Mouse (Mus musculus) right cerebral cortex, postnatal 10 days (tissue): ENCODE results near the gene 1700028P14Rik.
A peak's percentile ranks its signal among the peaks of the same experiment; 100 is the strongest.
"Not testable (repeated sequence)": the region's sequence is repeated elsewhere in the genome, so short reads cannot be mapped to it uniquely, and the experiment has no call there.

Source experiments
- DNase-seq, 2 experiments: peaks; one replicate each; pipeline ENCODE4 v3.0.0; 2021; ENCODE audit warnings: low spot score in 2 of 2

Gene 1700028P14Rik

GRCm38 (mm10) chr19:23652644-23653043 lies at the start of gene 1700028P14Rik:
Gene 1700028P14Rik, minus strand, starts transcription at chr19:23652812.
- peak; percentile 81 to 82 for DNase-seq

GRCm38 (mm10) chr19:23699131-23699530 lies 46.5 kb upstream of the 1700028P14Rik start:
- no peak for DNase-seq

GRCm38 (mm10) chr19:23698366-23698765 lies 45.8 kb upstream of the 1700028P14Rik start:
- DNase-seq: no peak

- DNase-seq: no peak
These were observed 45.2 kb upstream of the 1700028P14Rik start for GRCm38 (mm10) chr19:23697861-23698260.

GRCm38 (mm10) chr19:23694344-23694743 lies 41.7 kb upstream of the 1700028P14Rik start:
- DNase-seq: no peak

GRCm38 (mm10) chr19:23688421-23688946 lies 35.9 kb upstream of the 1700028P14Rik start:
- peak in 1 of 2 experiments; percentile 47 for DNase-seq

GRCm38 (mm10) chr19:23687296-23688021 lies 34.8 kb upstream of the 1700028P14Rik start, which contains the start of gene Ptar1:
Gene Ptar1, plus strand, starts transcription at chr19:23687429.
- DNase-seq: peak; percentile 90 to 93

GRCm38 (mm10) chr19:23686962-23687295 lies 34.3 kb upstream of the 1700028P14Rik start:
- DNase-seq: no peak

GRCm38 (mm10) chr19:23675656-23676055 lies 23.0 kb upstream of the 1700028P14Rik start:
- not testable (repeated sequence) for DNase-seq

GRCm38 (mm10) chr19:23673021-23673420 lies 20.4 kb upstream of the 1700028P14Rik start:
- DNase-seq: no peak

- DNase-seq: no peak
These were observed 15.6 kb upstream of the 1700028P14Rik start for GRCm38 (mm10) chr19:23668142-23668655.

GRCm38 (mm10) chr19:23664083-23664482 lies 11.5 kb upstream of the 1700028P14Rik start:
- no peak for DNase-seq

GRCm38 (mm10) chr19:23658350-23658749 lies 5.7 kb upstream of the 1700028P14Rik start:
- DNase-seq: no peak

GRCm38 (mm10) chr19:23657261-23657932 lies 4.8 kb upstream of the 1700028P14Rik start:
- no peak for DNase-seq

GRCm38 (mm10) chr19:23653154-23653553 lies 542 bp upstream of the 1700028P14Rik start:
- DNase-seq: no peak

GRCm38 (mm10) chr19:23647308-23647707 lies 5.3 kb downstream of the 1700028P14Rik start:
- peak; percentile 48 to 55 for DNase-seq

GRCm38 (mm10) chr19:23645347-23645746 lies 7.3 kb downstream of the 1700028P14Rik start:
- DNase-seq: peak; percentile 53 to 64

GRCm38 (mm10) chr19:23643819-23644218 lies 8.8 kb downstream of the 1700028P14Rik start:
- DNase-seq: no peak

- no peak for DNase-seq
These were observed 15.8 kb downstream of the 1700028P14Rik start for GRCm38 (mm10) chr19:23636786-23637185.

GRCm38 (mm10) chr19:23631611-23632492 lies 20.8 kb downstream of the 1700028P14Rik start:
- DNase-seq: no peak

GRCm38 (mm10) chr19:23614268-23614667 lies 38.3 kb downstream of the 1700028P14Rik start:
- no peak for DNase-seq

GRCm38 (mm10) chr19:23609724-23610123 lies 42.9 kb downstream of the 1700028P14Rik start:
- DNase-seq: no peak
